Mouse (Mus musculus) C2C12 (cell line): ENCODE results near the gene Rpl41. TPM values are rescaled to one million over a fixed set of nuclear protein-coding genes. Genes with fewer than 3 reads are reported as not detected.

Source experiments
- H3K27me3 ChIP-seq: one replicate; pipeline ENCODE4 v1.6.1; 2011; ENCODE audit not compliant: control insufficient read depth, insufficient read depth, insufficient read length
- H3K36me3 ChIP-seq: one replicate; pipeline ENCODE4 v1.6.1; 2011; ENCODE audit not compliant: control insufficient read depth, insufficient read depth
- H3K4me3 ChIP-seq: one replicate; pipeline ENCODE4 v1.5.1; 2011; ENCODE audit warnings: mild to moderate bottlenecking, control low read depth; ENCODE audit not compliant: poor library complexity, insufficient read depth, severe bottlenecking
- H3K79me2 ChIP-seq: one replicate; pipeline ENCODE4 v1.6.1; 2011; ENCODE audit not compliant: control insufficient read depth, insufficient read depth
- H3K79me3 ChIP-seq: one replicate; pipeline ENCODE4 v1.6.1; 2011; ENCODE audit warnings: low read depth, control low read depth
- H3ac ChIP-seq: one replicate; pipeline ENCODE3; 2011; ENCODE audit warnings: low read depth; ENCODE audit not compliant: control insufficient read depth, insufficient read length
- CEBPB ChIP-seq: IDR thresholded peaks from one replicate; pipeline ENCODE4 v1.6.1; 2011; ENCODE audit warnings: low read depth, mild to moderate bottlenecking, control low read depth, moderate library complexity
- CTCF ChIP-seq: IDR thresholded peaks from one replicate; pipeline ENCODE4 v1.5.1; 2011; ENCODE audit not compliant: control insufficient read depth, insufficient read depth, insufficient read length
- FOSL1 ChIP-seq: IDR thresholded peaks from one replicate; pipeline ENCODE4 v1.8.0; 2011; ENCODE audit warnings: mild to moderate bottlenecking, low read length; ENCODE audit not compliant: poor library complexity, insufficient read depth, severe bottlenecking
- MAX ChIP-seq: IDR thresholded peaks from one replicate; pipeline ENCODE4 v1.6.1; 2011; ENCODE audit warnings: mild to moderate bottlenecking, control low read depth
- MYOD1 ChIP-seq: IDR thresholded peaks from one replicate; pipeline ENCODE4 v1.6.1; 2011; ENCODE audit warnings: low read depth; ENCODE audit not compliant: control insufficient read depth, insufficient read length
- MYOG ChIP-seq: IDR thresholded peaks from one replicate; pipeline ENCODE4 v1.6.1; 2011; ENCODE audit not compliant: control insufficient read depth, insufficient read length; ENCODE audit errors: extremely low read depth
- USF1 ChIP-seq: IDR thresholded peaks from one replicate; pipeline ENCODE4 v1.6.1; 2011; ENCODE audit warnings: low read depth, mild to moderate bottlenecking, control low read depth, moderate library complexity
- polyA plus RNA-seq: library from polyadenylated mRNA; unstranded; fragments of >200 nt; fragmentation: generic; extraction: Trizol; gene quantifications from one replicate; pipeline ENCODE4 v1.2.1, GENCODE M21; 2012; ENCODE audit warnings: missing spikeins

Gene Rpl41
- polyA plus RNA-seq, 1 experiment: 13,760 TPM

- TF ChIP-seq MYOG: no peak
- no peak for TF ChIP-seq USF1
- TF ChIP-seq MYOD1: no peak
- no peak for TF ChIP-seq CTCF
- TF ChIP-seq FOSL1: no peak
- TF ChIP-seq MAX: no peak
- no peak for TF ChIP-seq CEBPB
- Histone ChIP-seq H3ac (no peak overlapping the region), H3K79me3 (peaks cover 17% of the 10 kb centered on the region), H3K36me3 (peaks cover 39% of the 10 kb centered on the region), H3K4me3 (no peak overlapping the region), H3K27me3 (no peaks in the 10 kb centered on the region), H3K79me2 (peaks cover 50% of the 10 kb centered on the region)
Observed at GRCm38 (mm10) chr10:128544674-128545569, 4.2 kb downstream of the Rpl41 start.

- H3K79me2 ChIP-seq: peaks cover 50% of the 10 kb centered on the region
- H3K36me3 ChIP-seq: peaks cover 39% of the 10 kb centered on the region
- H3ac ChIP-seq: no peak overlapping the region
- no peak for TF ChIP-seq USF1
- no peak overlapping the region for H3K4me3 ChIP-seq
- peaks cover 17% of the 10 kb centered on the region for H3K79me3 ChIP-seq
- H3K27me3 ChIP-seq: no peaks in the 10 kb centered on the region
Observed at GRCm38 (mm10) chr10:128544151-128544657, 4.9 kb downstream of the Rpl41 start.

- H3K36me3 ChIP-seq: peaks cover 34% of the 10 kb centered on the region
- no peak for TF ChIP-seq FOSL1
- no peak for TF ChIP-seq MYOD1
- TF ChIP-seq CEBPB: no peak
- TF ChIP-seq CTCF: no peak
- TF ChIP-seq USF1: no peak
- TF ChIP-seq MYOG: no peak
- TF ChIP-seq MAX: no peak
Observed at GRCm38 (mm10) chr10:128543100-128543499, 6.0 kb downstream of the Rpl41 start.

GRCm38 (mm10) chr10:128538340-128538870, 10.7 kb downstream of the Rpl41 start:
- H3K27me3 ChIP-seq: no peaks in the 10 kb centered on the region
- H3K4me3 ChIP-seq: no peak overlapping the region
- no peak for TF ChIP-seq MAX
- no peak for TF ChIP-seq USF1
- no peak for TF ChIP-seq CEBPB
- TF ChIP-seq CTCF: no peak
- no peak for TF ChIP-seq MYOG
- no peak for TF ChIP-seq MYOD1
- TF ChIP-seq FOSL1: no peak
- peaks cover under 1% of the 10 kb centered on the region for H3K79me3 ChIP-seq
- H3K36me3 ChIP-seq: peaks cover 6% of the 10 kb centered on the region
- no peak overlapping the region for H3ac ChIP-seq
- H3K79me2 ChIP-seq: no peaks in the 10 kb centered on the region

More at GRCm38 (mm10) chr10:128543100-128543499, 6.0 kb downstream of the Rpl41 start:
- no peak overlapping the region for H3K4me3 ChIP-seq
- H3K79me3 ChIP-seq: peaks cover 10% of the 10 kb centered on the region
- H3ac ChIP-seq: no peak overlapping the region
- H3K79me2 ChIP-seq: peaks cover 41% of the 10 kb centered on the region
- no peaks in the 10 kb centered on the region for H3K27me3 ChIP-seq

GRCm38 (mm10) chr10:128536266-128536940, 12.7 kb downstream of the Rpl41 start:
- Histone ChIP-seq H3K79me2 (no peaks in the 10 kb centered on the region), H3ac (peak overlapping the region; percentile 48), H3K79me3 (no peaks in the 10 kb centered on the region), H3K27me3 (no peaks in the 10 kb centered on the region), H3K36me3 (no peaks in the 10 kb centered on the region), H3K4me3 (no peak overlapping the region)
- TF ChIP-seq MAX: peak; percentile 91
- peak; percentile 38 for TF ChIP-seq USF1
- peak; percentile 76 for TF ChIP-seq CTCF
- TF ChIP-seq FOSL1: no peak
